Mouse (Mus musculus) large intestine, adult 2 months (tissue): ENCODE data around the gene Apopt1. TPM values are rescaled to one million over a fixed set of nuclear protein-coding genes. Genes with fewer than 3 reads are reported as not detected.
"Not testable (repeated sequence)": the region's sequence is repeated elsewhere in the genome, so short reads cannot be mapped to it uniquely, and the experiment has no call there.

ENCODE experiments used
- DNase-seq: peaks from one replicate; pipeline ENCODE4 v3.0.0-alpha.2; 2012; ENCODE audit warnings: low read depth, low spot score
- WGBS: fragments of 180-500 bp; shearing (Covaris S2); methylation state at CpG from one replicate; pipeline ENCODE4 v1.1.7; 2018; 5-methylcytosine and 5-hydroxymethylcytosine counted together
- polyA plus RNA-seq: library from polyadenylated mRNA; depleted of rRNA; stranded (reverse); fragments of >200 nt; gene quantifications from 2 replicates; pipeline ENCODE4 v1.2.3, GENCODE M21; 2012

Apopt1 gene
- polyA plus RNA-seq, 1 experiment, result 21.7 TPM

DNA sequence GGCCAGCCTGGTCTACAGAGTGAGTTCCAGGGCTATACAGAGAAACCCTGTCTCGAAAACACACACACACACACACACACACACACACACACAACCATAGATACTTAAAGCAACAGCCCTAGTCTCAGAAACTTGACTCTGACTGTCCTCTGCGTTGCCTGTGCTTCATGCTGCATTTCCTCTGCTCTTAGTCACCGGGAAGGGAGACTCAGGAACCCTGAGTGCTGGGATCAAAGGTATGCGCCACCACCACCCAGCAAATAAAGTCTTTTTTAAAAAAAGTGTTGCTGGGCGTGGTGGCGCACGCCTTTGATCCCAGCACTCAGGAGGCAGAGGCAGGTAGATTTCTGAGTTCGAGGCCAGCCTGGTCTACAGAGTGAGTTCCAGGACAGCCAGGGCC lies 23.6 kb downstream of the Apopt1 start:
- WGBS, result 77% methylated on average over 8 of the region's 8 CpGs
- not testable (repeated sequence) for DNase-seq

- no peak for DNase-seq
- WGBS, result 74% methylated on average over 9 of the region's 9 CpGs
These were observed 24.3 kb downstream of the Apopt1 start for GRCm38 (mm10) chr12:111737370-111737769.

- WGBS, result 23% methylated on average over 3 of the region's 3 CpGs
- no peak for DNase-seq
These were observed 25.7 kb downstream of the Apopt1 start for GRCm38 (mm10) chr12:111738754-111739153.

GRCm38 (mm10) chr12:111741338-111741737 lies 28.3 kb downstream of the Apopt1 start:
- 83% methylated on average over 8 of the region's 8 CpGs for WGBS
- DNase-seq, result no peak

- WGBS, result 72% methylated on average over 2 of the region's 2 CpGs
- DNase-seq, result no peak
These were observed 30.4 kb downstream of the Apopt1 start for GRCm38 (mm10) chr12:111743419-111743818.

GRCm38 (mm10) chr12:111743981-111744423 lies 30.9 kb downstream of the Apopt1 start:
- 67% methylated on average over 11 of the region's 11 CpGs for WGBS
- DNase-seq, result no peak

GRCm38 (mm10) chr12:111745274-111745673 lies 32.2 kb downstream of the Apopt1 start:
- no peak for DNase-seq
- WGBS, result 69% methylated on average over 6 of the region's 6 CpGs

DNA sequence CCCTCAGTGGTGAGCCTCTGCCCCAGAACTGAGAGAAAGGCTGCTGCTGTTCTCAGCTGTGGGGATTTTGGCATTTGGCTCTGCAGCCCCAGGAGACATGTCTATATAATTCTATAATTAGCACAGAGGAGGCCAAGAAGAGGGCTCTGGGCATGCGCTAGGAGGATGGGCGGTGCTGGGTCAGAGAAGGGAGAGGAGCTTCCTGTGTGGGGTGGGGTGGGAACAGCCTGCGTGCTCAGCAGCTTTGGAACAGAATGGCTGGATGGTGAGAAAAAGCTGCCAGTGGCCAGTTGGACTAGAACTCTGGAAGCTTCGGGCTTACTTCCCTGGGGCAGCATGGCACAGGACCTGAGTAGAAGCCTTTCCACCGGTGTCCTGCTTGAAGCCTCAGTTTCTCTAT lies 33.0 kb downstream of the Apopt1 start:
- no peak for DNase-seq
- WGBS, result 28% methylated on average over 5 of the region's 5 CpGs

DNA sequence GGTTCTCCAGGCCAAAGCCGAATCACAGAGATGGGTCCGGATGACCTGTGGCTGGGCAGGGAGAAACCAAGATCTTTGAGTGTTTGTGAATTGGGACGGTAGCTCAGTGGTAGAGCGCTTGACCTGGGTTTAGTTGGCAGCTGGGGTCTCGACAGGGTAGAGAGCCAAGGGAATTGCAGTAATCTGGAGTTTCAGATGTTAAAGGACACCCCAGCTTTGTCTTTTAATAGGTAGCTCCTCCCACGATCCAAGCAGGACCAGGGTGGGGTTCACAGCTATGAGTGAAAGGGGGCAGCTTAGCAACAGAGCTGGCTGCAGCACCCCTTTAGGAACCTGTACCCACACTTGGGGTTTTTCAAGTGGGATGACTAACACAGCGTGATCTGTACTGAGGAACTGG lies 34.4 kb downstream of the Apopt1 start:
- no peak for DNase-seq
- 88% methylated on average over 7 of the region's 7 CpGs for WGBS

- WGBS, result 96% methylated on average over 3 of the region's 3 CpGs
- DNase-seq, result no peak
These were observed 37.7 kb downstream of the Apopt1 start for GRCm38 (mm10) chr12:111750739-111751138.

- no peak for DNase-seq
- 80% methylated on average over 6 of the region's 6 CpGs for WGBS
These were observed 39.4 kb downstream of the Apopt1 start for GRCm38 (mm10) chr12:111752491-111752890.

- 27% methylated on average over 9 of the region's 9 CpGs for WGBS
- DNase-seq, result no peak
These were observed 40.3 kb downstream of the Apopt1 start for GRCm38 (mm10) chr12:111753347-111753746.

GRCm38 (mm10) chr12:111754710-111755109 lies 41.6 kb downstream of the Apopt1 start:
- no peak for DNase-seq

DNA sequence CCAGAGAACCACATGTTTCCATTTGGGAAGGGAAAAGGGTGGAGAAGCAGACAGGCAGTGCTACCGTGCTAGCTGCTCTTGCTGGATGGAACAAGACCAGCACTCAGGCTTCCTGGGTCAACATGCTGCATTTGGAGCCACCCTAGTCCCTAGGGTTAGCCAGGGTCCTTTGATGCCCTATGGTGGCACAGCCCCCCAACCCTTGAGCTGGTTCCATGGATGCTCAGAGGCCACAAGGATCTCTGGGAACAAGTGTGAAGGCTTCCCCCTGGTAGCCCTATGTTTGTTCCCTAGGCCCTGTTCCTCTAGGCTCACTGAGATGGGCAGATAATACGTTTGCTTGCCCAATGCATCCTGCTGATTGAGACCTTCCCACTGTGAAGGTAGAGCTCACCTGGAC lies 42.2 kb downstream of the Apopt1 start:
- no peak for DNase-seq
- WGBS, result 34% methylated on average over 2 of the region's 2 CpGs

DNA sequence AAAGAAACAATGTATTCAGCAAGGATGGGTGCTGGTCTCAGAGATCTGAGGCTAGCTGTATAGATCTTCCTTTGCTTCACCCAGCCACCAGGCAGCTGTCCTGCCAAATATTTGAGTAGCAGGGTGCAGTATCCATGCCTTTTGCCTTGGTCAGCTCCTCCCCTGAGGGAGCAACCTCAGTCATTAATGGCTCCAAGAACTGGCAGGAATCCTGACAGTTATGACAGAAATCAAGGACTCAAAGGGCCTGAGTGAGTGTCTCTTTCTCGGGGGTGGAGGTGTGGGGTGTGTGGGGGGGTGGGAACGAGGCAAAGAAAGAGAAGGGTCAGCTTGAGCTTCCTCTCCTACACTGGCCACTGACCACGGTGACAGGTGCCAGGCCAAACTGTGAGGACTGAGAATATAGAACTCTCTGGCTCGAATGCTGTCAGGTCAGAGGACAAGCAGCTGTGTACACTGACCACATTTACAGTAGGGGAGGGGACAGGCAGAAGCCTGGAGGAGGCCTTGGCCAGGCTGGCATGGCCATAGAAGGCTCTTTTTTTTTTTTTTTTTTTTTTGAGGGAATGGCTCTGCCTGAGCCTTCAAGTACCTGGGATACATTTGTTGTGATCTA lies 43.1 kb downstream of the Apopt1 start:
- WGBS, result 28% methylated on average over 4 of the region's 4 CpGs
- DNase-seq, result no peak

- DNase-seq, result no peak
- WGBS, result 33% methylated on average over 5 of the region's 5 CpGs
These were observed 43.6 kb downstream of the Apopt1 start for GRCm38 (mm10) chr12:111756698-111757082.

DNA sequence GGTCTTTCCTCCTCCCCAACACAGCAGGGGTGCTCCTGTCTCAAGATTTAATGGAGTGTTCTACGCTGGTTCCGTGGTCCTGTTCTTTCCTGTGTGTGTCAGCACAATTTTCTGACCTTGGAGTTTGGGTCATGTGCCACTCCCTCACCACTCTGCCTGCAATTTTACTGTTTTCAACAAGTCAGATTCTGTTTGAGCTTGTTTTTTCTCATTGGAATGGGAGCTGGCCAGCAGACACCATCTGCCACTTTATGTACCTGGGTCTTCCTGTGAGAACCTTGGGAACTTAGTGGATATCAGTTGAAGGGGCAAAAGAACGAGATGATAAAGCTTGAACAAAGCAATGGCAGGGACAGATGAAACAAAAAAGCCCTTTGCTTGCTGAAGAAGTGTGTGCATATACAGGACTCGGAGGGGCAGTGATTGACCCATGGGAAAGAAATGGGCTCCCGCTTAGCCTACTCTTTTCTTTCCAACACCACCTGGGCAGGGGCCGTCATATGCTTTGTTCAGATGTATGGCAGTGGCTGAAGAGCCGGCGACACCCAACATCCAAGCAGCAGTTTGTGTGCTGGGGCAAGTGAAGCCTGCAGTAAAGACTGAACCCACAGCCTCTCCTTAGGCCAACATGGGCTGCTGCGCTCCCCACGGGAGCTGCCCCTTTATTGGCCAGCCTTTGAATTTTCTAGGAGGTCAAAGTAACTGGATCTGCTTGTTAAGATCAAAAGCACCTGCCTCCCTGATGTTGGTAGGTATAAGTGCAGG lies 44.7 kb downstream of the Apopt1 start:
- DNase-seq, result no peak
- 26% methylated on average over 10 of the region's 10 CpGs for WGBS

- under 1% methylated on average over 85 of the region's 85 CpGs for WGBS
- no peak for DNase-seq
These were observed 45.5 kb downstream of the Apopt1 start, which contains the start of gene Klc1 for GRCm38 (mm10) chr12:111758381-111759175. Gene Klc1 (plus strand): TSS chr12:111758849.

- 3% methylated on average over 35 of the region's 35 CpGs for WGBS
- DNase-seq, result no peak
These were observed 46.4 kb downstream of the Apopt1 start for GRCm38 (mm10) chr12:111759176-111760061.
